In genomic region chr1:179060113-179060955, GRCm38 (mm10) we compare ENCODE assay signal across 8 mouse cellular contexts.
DNase-seq lines count a peak whose midpoint lies in the region; ATAC-seq lines count a peak whose summit lies in the region.

No protein-coding gene starts in this region.

- no peak overlapping the region for H3K9ac ChIP-seq in heart, embryonic 15.5 days
- no peak overlapping the region for H3K9ac ChIP-seq in hindbrain, embryonic 12.5 days
- H3K9ac ChIP-seq in liver, embryonic 16.5 days (ENCODE audit: low read depth, low read length): no peak overlapping the region

- no peaks in the 10 kb centered on the region for H3K27me3 ChIP-seq in heart, embryonic 15.5 days
- H3K27me3 ChIP-seq in hindbrain, embryonic 12.5 days: no peaks in the 10 kb centered on the region
- no peaks in the 10 kb centered on the region for H3K27me3 ChIP-seq in liver, embryonic 16.5 days (ENCODE audit: control insufficient read depth, insufficient read depth, low read depth, low read length)

- no peak for DNase-seq in heart, adult 9 months (ENCODE audit: low spot score in 2 of 2)
- DNase-seq in embryo, embryonic 10.5 days (ENCODE audit: low spot score): peak; percentile 70
- no peak for DNase-seq in thymus, adult 18-20 months
- DNase-seq in adrenal gland, postnatal 4 days (ENCODE audit: low spot score in 2 of 2): no peak
- no peak for DNase-seq in spleen, postnatal 36 days (ENCODE audit: low spot score in 2 of 2)

- H3K4me2 ChIP-seq in heart, embryonic 15.5 days: no peak overlapping the region
- H3K4me2 ChIP-seq in hindbrain, embryonic 12.5 days (replicated peaks): no peak overlapping the region
- H3K4me2 ChIP-seq in liver, embryonic 16.5 days (ENCODE audit: low read depth, low read length): no peak overlapping the region

- H3K36me3 ChIP-seq in heart, embryonic 15.5 days: no peaks in the 10 kb centered on the region
- H3K36me3 ChIP-seq in hindbrain, embryonic 12.5 days: no peaks in the 10 kb centered on the region
- no peaks in the 10 kb centered on the region for H3K36me3 ChIP-seq in liver, embryonic 16.5 days (ENCODE audit: control insufficient read depth, insufficient read depth)

- WGBS in heart, embryonic 15.5 days: 56% methylated on average over 18 of the region's 18 CpGs
- 49% methylated on average over 18 of the region's 18 CpGs for WGBS in hindbrain, embryonic 12.5 days
- 44% methylated on average over 18 of the region's 18 CpGs for WGBS in liver, embryonic 16.5 days (ENCODE audit: insufficient replicate concordance)

- H3K27ac ChIP-seq in heart, embryonic 15.5 days: peak overlapping the region; percentile 82
- peak overlapping the region; percentile 68 for H3K27ac ChIP-seq in hindbrain, embryonic 12.5 days
- H3K27ac ChIP-seq in liver, embryonic 16.5 days (ENCODE audit: low read length): 0 out of 2 replicates have a peak overlapping the region, but pooled peaks have one; percentile 48

- H3K4me1 ChIP-seq in heart, embryonic 15.5 days (replicated peaks): peaks cover 40% of the 10 kb centered on the region
- peaks cover 39% of the 10 kb centered on the region for H3K4me1 ChIP-seq in hindbrain, embryonic 12.5 days
- peaks cover 24% of the 10 kb centered on the region for H3K4me1 ChIP-seq in liver, embryonic 16.5 days (ENCODE audit: control insufficient read depth, low read depth, low read length)

- no peaks in the 10 kb centered on the region for H3K9me3 ChIP-seq in heart, embryonic 15.5 days (replicated peaks)
- H3K9me3 ChIP-seq in hindbrain, embryonic 12.5 days (replicated peaks): no peaks in the 10 kb centered on the region
- no peaks in the 10 kb centered on the region for H3K9me3 ChIP-seq in liver, embryonic 16.5 days (replicated peaks; ENCODE audit: control insufficient read depth, low read length)

- H3K4me3 ChIP-seq in heart, embryonic 15.5 days: no peak overlapping the region
- no peak overlapping the region for H3K4me3 ChIP-seq in hindbrain, embryonic 12.5 days
- H3K4me3 ChIP-seq in liver, embryonic 16.5 days (ENCODE audit: low read depth, low read length): no peak overlapping the region

- no peak; the same call in 1 of the 2 replicates for ATAC-seq in heart, embryonic 15.5 days (replicated peaks; ENCODE audit: insufficient number of reproducible peaks, insufficient read depth, low FRiP score, low read depth)
- ATAC-seq in hindbrain, embryonic 12.5 days (ENCODE audit: low FRiP score): peak; percentile 80
- ATAC-seq in liver, embryonic 16.5 days (ENCODE audit: low read depth): 0 out of 2 replicates have a peak, but pooled peaks have one; percentile 33
